Mouse (Mus musculus): ENCODE results near the gene Gnao1.

GRCm38 (mm10) chr8:93976446-93977211 lies 166.9 kb downstream of the Gnao1 start:
- TF ChIP-seq CTCF (IDR thresholded peaks at IDR 0.05; ENCODE audit: control insufficient read depth, insufficient read depth, low read length) (no peak), POLR2A (IDR thresholded peaks at IDR 0.05; ENCODE audit: borderline replicate concordance, control insufficient read depth, low read depth, low read length) (no peak)
